Mouse (Mus musculus) forebrain, embryonic 16.5 days (tissue): ENCODE data around the gene Cdhr4. TPM values are rescaled to one million over a fixed set of nuclear protein-coding genes. Genes with fewer than 3 reads are reported as not detected.

Experiments
- ATAC-seq: fragments of 200-750 bp; cut with Nextera tagmentation; 2 replicates; pipeline ENCODE4 v1.8.0; 2017; ENCODE audit warnings: mild to moderate bottlenecking, moderate library complexity
- H3K27ac ChIP-seq: fragments of 300-500 bp; sonication (generic); 2 replicates; pipeline ENCODE4 v1.5.1; 2014; ENCODE audit warnings: low read length, control low read depth
- H3K27me3 ChIP-seq: fragments of 300-500 bp; sonication (generic); replicated peaks from 2 replicates; pipeline ENCODE4 v1.6.1; 2014; ENCODE audit warnings: low read length; ENCODE audit not compliant: control insufficient read depth, insufficient read depth
- H3K36me3 ChIP-seq: fragments of 300-500 bp; sonication (generic); 2 replicates; pipeline ENCODE4 v1.6.1; 2014; ENCODE audit not compliant: control insufficient read depth, insufficient read depth
- H3K4me1 ChIP-seq: fragments of 300-500 bp; sonication (generic); replicated peaks from 2 replicates; pipeline ENCODE4 v1.6.1; 2014; ENCODE audit warnings: low read length; ENCODE audit not compliant: control insufficient read depth, insufficient read depth
- H3K4me2 ChIP-seq: fragments of 300-500 bp; sonication (generic); 2 replicates; pipeline ENCODE4 v1.6.1; 2014; ENCODE audit warnings: mild to moderate bottlenecking, low read length, control low read depth
- H3K4me3 ChIP-seq: fragments of 300-500 bp; sonication (generic); replicated peaks from 2 replicates; pipeline ENCODE4 v1.5.1; 2014; ENCODE audit warnings: mild to moderate bottlenecking, low read length, control low read depth
- H3K9ac ChIP-seq: fragments of 300-500 bp; sonication (generic); replicated peaks from 2 replicates; pipeline ENCODE4 v1.6.1; 2014; ENCODE audit warnings: low read depth, low read length, control low read depth
- H3K9me3 ChIP-seq: fragments of 300-500 bp; sonication (generic); 2 replicates; pipeline ENCODE4 v1.6.1; 2016; ENCODE audit warnings: low read length; ENCODE audit not compliant: control insufficient read depth
- WGBS: fragments of 180-500 bp; shearing (Covaris S2); extraction: QIAGEN DNeasy Blood & Tissue Kit; methylation state at CpG from one replicate; pipeline ENCODE4 v1.1.7; 2014; 5-methylcytosine and 5-hydroxymethylcytosine counted together
- polyA plus RNA-seq: library from polyadenylated mRNA; unstranded; fragments of >200 nt; fragmentation: Nextera tagmentation; extraction: Ambion mirVana; gene quantifications from 2 replicates; pipeline ENCODE4 v1.2.1, GENCODE M21; 2015

Gene Cdhr4
- polyA plus RNA-seq, result 1.2 TPM in 2 replicates

- no peaks in the 10 kb centered on the region for H3K27me3 ChIP-seq
- H3K4me3 ChIP-seq, result no peak within 1 kb of the TSS
- no peaks in the 10 kb centered on the region for H3K9me3 ChIP-seq
- ATAC-seq, result no peak
- no peak within 1 kb of the TSS for H3K4me2 ChIP-seq
- 68% methylated on average over 2 of the region's 2 CpGs for WGBS
- H3K27ac ChIP-seq, result no peak within 1 kb of the TSS
- no peak within 1 kb of the TSS for H3K9ac ChIP-seq
- no peaks in the 10 kb centered on the region for H3K4me1 ChIP-seq
- no peaks in the 10 kb centered on the region for H3K36me3 ChIP-seq
Measured at GRCm38 (mm10) chr9:107992197-107992596, at the start of gene Cdhr4. TSS of gene Cdhr4 (plus strand) at chr9:107992497.

- Histone ChIP-seq H3K4me1 (peaks cover 15% of the 10 kb centered on the region), H3K9ac (no peak overlapping the region), H3K27me3 (no peaks in the 10 kb centered on the region), H3K27ac (no peak overlapping the region), H3K4me3 (no peak overlapping the region), H3K36me3 (no peaks in the 10 kb centered on the region), H3K9me3 (no peaks in the 10 kb centered on the region), H3K4me2 (no peak overlapping the region)
- no peak for ATAC-seq
- 89% methylated on average over 31 of the region's 31 CpGs for WGBS
Measured at GRCm38 (mm10) chr9:107947241-107948194, 44.8 kb upstream of the Cdhr4 start.

GRCm38 (mm10) chr9:107949184-107949921 is 42.9 kb upstream of the Cdhr4 start:
- no peak overlapping the region for H3K9ac ChIP-seq
- 83% methylated on average over 13 of the region's 13 CpGs for WGBS
- ATAC-seq, result no peak
- no peak overlapping the region for H3K27ac ChIP-seq
- H3K4me2 ChIP-seq, result no peak overlapping the region
- no peaks in the 10 kb centered on the region for H3K36me3 ChIP-seq
- no peaks in the 10 kb centered on the region for H3K9me3 ChIP-seq
- no peak overlapping the region for H3K4me3 ChIP-seq
- peaks cover 15% of the 10 kb centered on the region for H3K4me1 ChIP-seq
- H3K27me3 ChIP-seq, result no peaks in the 10 kb centered on the region

GRCm38 (mm10) chr9:107949922-107950235 is 42.4 kb upstream of the Cdhr4 start, which contains the start of gene Traip:
TSS of gene Traip (plus strand) at chr9:107950136.
- WGBS, result 92% methylated on average over 10 of the region's 10 CpGs
- H3K4me3 ChIP-seq, result peak within 1 kb of the TSS; percentile 70
- no peaks in the 10 kb centered on the region for H3K27me3 ChIP-seq
- peaks cover 15% of the 10 kb centered on the region for H3K4me1 ChIP-seq
- no peaks in the 10 kb centered on the region for H3K36me3 ChIP-seq
- peak within 1 kb of the TSS; percentile 66 for H3K4me2 ChIP-seq
- H3K27ac ChIP-seq, result peak within 1 kb of the TSS; percentile 85
- ATAC-seq, result no peak
- H3K9ac ChIP-seq, result peak within 1 kb of the TSS; percentile 76
- H3K9me3 ChIP-seq, result no peaks in the 10 kb centered on the region

DNA sequence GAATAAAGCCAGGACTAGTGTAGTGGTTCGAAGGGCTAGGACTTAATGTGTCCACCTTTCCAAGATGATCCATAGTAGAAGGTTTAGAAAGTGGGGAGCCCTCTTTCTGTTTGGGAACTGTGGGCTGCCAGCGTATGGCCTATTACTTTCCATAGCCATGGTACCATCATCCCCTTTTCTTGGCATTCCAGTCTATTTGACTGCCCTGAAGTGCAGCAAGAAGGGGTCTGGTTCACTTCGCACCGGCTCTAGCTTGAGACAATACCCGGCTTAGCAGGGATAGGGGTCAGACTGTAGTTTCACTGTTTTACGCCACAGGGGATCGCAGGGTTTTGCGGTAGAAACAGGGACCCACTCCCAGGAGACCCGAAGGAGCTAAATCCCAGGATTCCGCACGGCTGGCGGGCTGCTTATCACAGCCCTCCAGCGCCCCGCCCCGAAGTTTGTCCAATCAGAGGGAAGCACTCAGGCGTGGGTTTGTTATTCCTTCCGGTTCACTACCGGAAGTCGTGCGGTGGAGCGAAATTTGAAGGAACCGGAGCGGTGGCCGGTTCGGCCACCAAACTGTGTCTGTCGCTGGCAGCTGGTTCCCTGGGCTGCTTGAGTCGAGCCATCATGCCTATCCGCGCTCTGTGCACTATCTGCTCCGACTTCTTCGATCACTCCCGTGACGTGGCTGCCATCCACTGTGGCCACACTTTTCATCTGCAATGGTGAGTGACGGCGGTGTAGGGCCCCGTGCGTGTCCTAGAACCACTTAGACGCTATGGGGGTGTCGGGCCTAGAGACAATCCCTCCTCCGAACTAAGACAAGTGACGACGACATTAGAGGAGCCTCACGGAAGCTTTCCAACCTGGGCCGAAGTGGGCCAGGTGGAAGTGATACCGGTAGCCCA is 41.6 kb upstream of the Cdhr4 start:
- WGBS, result 14% methylated on average over 45 of the region's 45 CpGs
- Histone ChIP-seq H3K4me1 (peaks cover 15% of the 10 kb centered on the region), H3K4me2 (peak overlapping the region; percentile 66), H3K36me3 (no peaks in the 10 kb centered on the region), H3K9me3 (no peaks in the 10 kb centered on the region), H3K27me3 (no peaks in the 10 kb centered on the region), H3K27ac (peak overlapping the region; percentile 85), H3K4me3 (peak overlapping the region; percentile 70), H3K9ac (peak overlapping the region; percentile 76)
- peak; percentile 98 for ATAC-seq

GRCm38 (mm10) chr9:107955613-107956289 is 36.5 kb upstream of the Cdhr4 start:
- Histone ChIP-seq H3K4me3 (no peak overlapping the region), H3K9me3 (no peaks in the 10 kb centered on the region), H3K36me3 (no peaks in the 10 kb centered on the region), H3K9ac (no peak overlapping the region), H3K4me1 (peaks cover 9% of the 10 kb centered on the region), H3K27ac (no peak overlapping the region), H3K4me2 (no peak overlapping the region), H3K27me3 (no peaks in the 10 kb centered on the region)
- WGBS, result 85% methylated on average over 6 of the region's 6 CpGs
- ATAC-seq, result no peak

- Histone ChIP-seq H3K9me3 (no peaks in the 10 kb centered on the region), H3K4me2 (no peak overlapping the region), H3K4me1 (peaks cover 13% of the 10 kb centered on the region), H3K4me3 (no peak overlapping the region), H3K9ac (no peak overlapping the region), H3K27me3 (no peaks in the 10 kb centered on the region), H3K27ac (no peak overlapping the region), H3K36me3 (no peaks in the 10 kb centered on the region)
- WGBS, result 36% methylated on average over 6 of the region's 6 CpGs
- no peak for ATAC-seq
Measured at GRCm38 (mm10) chr9:107957141-107957540, 35.2 kb upstream of the Cdhr4 start.

- H3K4me1 ChIP-seq, result peaks cover 13% of the 10 kb centered on the region
- H3K27me3 ChIP-seq, result no peaks in the 10 kb centered on the region
- no peak overlapping the region for H3K27ac ChIP-seq
- ATAC-seq, result no peak
- no peak overlapping the region for H3K4me2 ChIP-seq
- H3K36me3 ChIP-seq, result no peaks in the 10 kb centered on the region
- H3K4me3 ChIP-seq, result no peak overlapping the region
- 78% methylated on average over 6 of the region's 6 CpGs for WGBS
- H3K9me3 ChIP-seq, result no peaks in the 10 kb centered on the region
- no peak overlapping the region for H3K9ac ChIP-seq
Measured at GRCm38 (mm10) chr9:107959896-107960295, 32.4 kb upstream of the Cdhr4 start.
